Mouse (Mus musculus): ENCODE results near the gene Pde10a. TPM values are rescaled to one million over a fixed set of nuclear protein-coding genes. Genes with fewer than 3 reads are reported as not detected.

Gene Pde10a
- polyA plus RNA-seq, 1 experiment, result 0.59 TPM

GRCm38 (mm10) chr17:9033511-9033910 is 508.3 kb downstream of the Pde10a start:
- TF ChIP-seq GATA1 (IDR thresholded peaks at IDR 0.05; ENCODE audit: low read length), result no peak

- TF ChIP-seq GATA1 (IDR thresholded peaks at IDR 0.05; ENCODE audit: low read length), result no peak
Measured at GRCm38 (mm10) chr17:9035561-9036348, 510.6 kb downstream of the Pde10a start.

Other genes with a start within 250 kb of the Pde10a start
- 22.3 and 24.1 TPM in 2 replicates for gene Mpc1, start 242.5 kb upstream of the Pde10a start, polyA plus RNA-seq (2012)
- 41.1 and 51.8 TPM in 2 replicates for gene Sft2d1, start 214.3 kb upstream of the Pde10a start, polyA plus RNA-seq (2012)
- gene Prr18, start 187.9 kb upstream of the Pde10a start, polyA plus RNA-seq (2012), result 0.27 and 0.35 TPM in 2 replicates
- gene T2, start 169.4 kb upstream of the Pde10a start, polyA plus RNA-seq (2012), result 0.08 TPM in 1 of 2 replicates, not detected in the other
- gene T, start 90.9 kb upstream of the Pde10a start, polyA plus RNA-seq (2012), result not detected in 2 replicates
- gene Gm17087, start 41.6 kb downstream of the Pde10a start, polyA plus RNA-seq (2012), result not detected in 2 replicates